Mouse (Mus musculus) heart, embryonic 16.5 days (tissue): ENCODE data around the gene Olfr92. TPM values are rescaled to one million over a fixed set of nuclear protein-coding genes. Genes with fewer than 3 reads are reported as not detected.
A peak's percentile ranks its signal among the peaks of the same experiment; 100 is the strongest.

ENCODE experiments used
- ATAC-seq: fragments of 200-750 bp; cut with Nextera tagmentation; replicated peaks from 2 replicates; pipeline ENCODE4 v1.8.0; 2017; ENCODE audit warnings: moderate number of reproducible peaks; ENCODE audit not compliant: insufficient read depth, low FRiP score; ENCODE audit errors: extremely low read depth
- H3K27ac ChIP-seq: fragments of 300-500 bp; sonication (generic); 2 replicates; pipeline ENCODE4 v1.5.1; 2014; ENCODE audit warnings: mild to moderate bottlenecking, low read length, control low read depth, moderate library complexity
- H3K27me3 ChIP-seq: fragments of 300-500 bp; sonication (generic); 2 replicates; pipeline ENCODE4 v1.6.1; 2014; ENCODE audit warnings: low read length, mixed read lengths; ENCODE audit not compliant: control insufficient read depth, insufficient read depth
- H3K36me3 ChIP-seq: fragments of 300-500 bp; sonication (generic); 2 replicates; pipeline ENCODE4 v1.6.1; 2014; ENCODE audit not compliant: control insufficient read depth, insufficient read depth
- H3K4me1 ChIP-seq: fragments of 300-500 bp; sonication (generic); 2 replicates; pipeline ENCODE4 v1.6.1; 2014; ENCODE audit warnings: low read length, mixed read lengths; ENCODE audit not compliant: control insufficient read depth, insufficient read depth
- H3K4me2 ChIP-seq: fragments of 300-500 bp; sonication (generic); 2 replicates; pipeline ENCODE4 v1.6.1; 2014; ENCODE audit warnings: low read depth, mild to moderate bottlenecking, control low read depth, low read length
- H3K4me3 ChIP-seq: fragments of 300-500 bp; sonication (generic); 2 replicates; pipeline ENCODE4 v1.5.1; 2014; ENCODE audit warnings: mild to moderate bottlenecking, control low read depth, low read length
- H3K9ac ChIP-seq: fragments of 300-500 bp; sonication (generic); 2 replicates; pipeline ENCODE4 v1.6.1; 2014; ENCODE audit warnings: low read length, control low read depth
- H3K9me3 ChIP-seq: fragments of 300-500 bp; sonication (generic); replicated peaks from 2 replicates; pipeline ENCODE4 v1.6.1; 2016; ENCODE audit warnings: low read length; ENCODE audit not compliant: control insufficient read depth
- whole genome bisulfite sequencing: fragments of 180-500 bp; shearing (Covaris S2); extraction: QIAGEN DNeasy Blood & Tissue Kit; methylation state at CpG from one replicate; pipeline ENCODE4 v1.1.7; 2014; 5-methylcytosine and 5-hydroxymethylcytosine counted together
- polyA plus RNA-seq: library from polyadenylated mRNA; unstranded; fragments of >200 nt; fragmentation: Nextera tagmentation; extraction: Ambion mirVana; gene quantifications from 2 replicates; pipeline ENCODE4 v1.2.1, GENCODE M21; 2015

Gene Olfr92
- polyA plus RNA-seq, 1 experiment from 2014 or later, result not detected

DNA sequence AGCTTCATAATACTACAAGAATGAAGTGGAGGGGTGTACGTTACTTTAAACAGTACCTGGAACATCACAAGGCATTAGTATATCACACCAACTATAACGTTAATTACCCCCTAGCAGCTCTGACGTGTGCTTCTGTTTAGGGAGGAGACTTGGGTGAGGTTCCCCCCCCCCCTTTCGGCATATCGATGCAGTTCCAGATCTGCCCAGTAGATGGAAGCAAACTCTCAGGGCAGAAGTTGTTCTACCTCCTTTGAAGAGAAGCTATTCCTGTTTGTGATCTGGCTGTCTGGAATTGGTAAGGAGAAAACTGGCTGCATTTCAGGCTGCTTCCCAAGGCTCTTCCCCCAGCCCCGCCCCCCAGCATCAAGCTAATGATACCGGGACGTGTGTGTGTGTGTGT is 36.6 kb downstream of the Olfr92 start:
- WGBS, result 2% methylated on average over 8 of the region's 8 CpGs

DNA sequence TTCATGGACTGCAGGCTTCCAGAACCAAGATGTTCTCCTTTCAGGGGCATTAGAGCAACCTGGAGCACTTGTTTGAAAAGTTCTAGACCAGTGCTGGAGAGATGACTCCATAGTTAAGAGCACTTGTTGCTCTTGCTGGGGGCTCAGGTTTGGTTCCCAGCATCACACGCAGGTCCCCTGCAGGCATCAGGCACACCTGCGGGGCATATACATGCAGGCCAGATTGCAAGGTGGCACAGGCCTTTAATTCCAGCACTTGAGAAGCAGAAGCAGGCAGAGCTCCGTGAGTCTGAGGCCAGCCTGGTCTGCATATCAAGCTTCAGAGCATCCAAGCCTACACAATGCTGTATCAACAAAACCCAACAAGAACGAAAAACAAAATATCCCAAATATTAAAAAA is 38.2 kb downstream of the Olfr92 start:
- no peaks in the 10 kb centered on the region for H3K27me3 ChIP-seq
- 84% methylated on average over 4 of the region's 4 CpGs for WGBS
- no peak overlapping the region for H3K9ac ChIP-seq
- H3K36me3 ChIP-seq, result no peaks in the 10 kb centered on the region
- H3K9me3 ChIP-seq, result no peaks in the 10 kb centered on the region
- H3K4me1 ChIP-seq, result no peaks in the 10 kb centered on the region
- no peak for ATAC-seq
- no peak overlapping the region for H3K27ac ChIP-seq
- no peak overlapping the region for H3K4me2 ChIP-seq
- H3K4me3 ChIP-seq, result no peak overlapping the region

More for the DNA sequence above, 36.6 kb downstream of the Olfr92 start:
- H3K27ac ChIP-seq, result no peak overlapping the region
- peak; percentile 72; the same call in 1 of the 2 replicates for ATAC-seq
- no peaks in the 10 kb centered on the region; the same call in 1 of the 2 replicates for H3K27me3 ChIP-seq
- H3K36me3 ChIP-seq, result no peaks in the 10 kb centered on the region
- H3K9me3 ChIP-seq, result no peaks in the 10 kb centered on the region
- H3K4me1 ChIP-seq, result no peaks in the 10 kb centered on the region
- H3K4me3 ChIP-seq, result no peak overlapping the region
- no peak overlapping the region for H3K4me2 ChIP-seq
- H3K9ac ChIP-seq, result no peak overlapping the region

DNA sequence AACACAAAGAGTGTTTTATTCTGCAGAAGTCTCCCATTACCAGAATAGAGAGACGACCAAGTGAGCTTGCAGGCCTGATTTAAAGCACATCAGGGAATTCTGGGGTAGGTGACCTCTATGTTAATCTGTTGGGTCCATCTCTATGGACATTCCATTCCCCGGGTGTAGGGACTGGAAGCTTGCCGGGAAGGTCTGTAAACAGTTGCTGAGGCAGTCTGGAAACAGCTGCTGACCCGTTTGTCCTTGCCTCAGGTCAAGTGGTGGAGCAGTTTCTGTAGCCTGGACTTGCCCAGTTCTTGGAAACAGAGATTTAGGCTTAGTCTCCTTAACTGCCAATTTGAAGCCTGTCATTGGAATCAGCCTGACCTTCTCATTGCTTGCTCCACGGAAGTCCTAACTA is 39.8 kb downstream of the Olfr92 start:
- no peaks in the 10 kb centered on the region for H3K36me3 ChIP-seq
- H3K4me3 ChIP-seq, result no peak overlapping the region
- H3K4me2 ChIP-seq, result no peak overlapping the region
- H3K9ac ChIP-seq, result no peak overlapping the region
- H3K27me3 ChIP-seq, result no peaks in the 10 kb centered on the region
- no peak for ATAC-seq
- no peaks in the 10 kb centered on the region for H3K4me1 ChIP-seq
- H3K27ac ChIP-seq, result no peak overlapping the region
- H3K9me3 ChIP-seq, result no peaks in the 10 kb centered on the region
- WGBS, result 14% methylated on average over 5 of the region's 5 CpGs

DNA sequence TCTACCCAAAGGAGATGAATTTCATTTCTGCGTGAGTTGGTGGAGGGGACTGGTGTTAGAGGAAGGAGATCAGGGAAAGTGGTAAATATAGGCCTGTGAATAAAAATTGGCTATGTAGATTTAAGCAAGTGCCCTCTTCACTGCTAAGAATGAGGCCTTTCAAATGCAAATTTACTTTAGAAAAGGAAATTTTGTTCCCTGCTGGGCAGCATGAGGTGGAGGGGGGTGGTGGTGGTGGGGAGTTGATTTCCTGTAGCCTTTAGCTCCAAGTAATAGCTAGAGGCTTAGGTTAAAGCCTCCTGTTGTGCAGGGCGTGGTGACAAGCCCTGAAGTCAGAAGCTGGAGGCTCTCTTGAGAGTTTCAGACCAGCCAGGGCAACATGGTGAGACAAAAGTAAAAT is 40.9 kb downstream of the Olfr92 start:
- Histone ChIP-seq H3K4me1 (no peaks in the 10 kb centered on the region), H3K9ac (no peak overlapping the region), H3K27ac (no peak overlapping the region), H3K4me3 (no peak overlapping the region), H3K4me2 (no peak overlapping the region), H3K27me3 (no peaks in the 10 kb centered on the region), H3K9me3 (no peaks in the 10 kb centered on the region), H3K36me3 (peaks cover 4% of the 10 kb centered on the region)
- no peak for ATAC-seq
- WGBS, result 61% methylated on average over 2 of the region's 2 CpGs

DNA sequence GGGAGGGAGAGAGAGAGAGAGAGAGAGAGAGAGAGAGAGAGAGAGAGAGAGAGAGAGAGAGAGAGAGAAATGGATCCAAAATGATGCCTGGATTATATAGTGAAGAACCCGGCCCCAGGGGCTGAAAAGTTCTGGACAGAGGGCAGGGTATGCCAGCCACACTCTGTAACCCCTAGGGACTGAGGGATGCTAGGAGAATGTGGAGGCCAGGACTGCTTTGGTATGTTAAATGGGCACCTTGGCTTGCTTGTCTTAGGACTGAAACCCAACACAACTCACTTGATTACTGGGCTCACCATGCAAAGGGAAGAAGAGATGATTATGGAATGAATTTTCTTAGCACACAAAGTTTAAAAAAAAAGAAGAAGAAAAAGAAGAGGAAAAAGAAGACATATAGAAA is 41.7 kb downstream of the Olfr92 start:
- Histone ChIP-seq H3K4me2 (no peak overlapping the region), H3K9me3 (no peaks in the 10 kb centered on the region), H3K36me3 (peaks cover 4% of the 10 kb centered on the region), H3K27ac (no peak overlapping the region), H3K9ac (no peak overlapping the region), H3K4me1 (no peaks in the 10 kb centered on the region), H3K27me3 (no peaks in the 10 kb centered on the region), H3K4me3 (no peak overlapping the region)
- 63% methylated on average over 1 of the region's 1 CpGs for WGBS
- no peak for ATAC-seq

- Histone ChIP-seq H3K4me2 (no peak overlapping the region), H3K27me3 (no peaks in the 10 kb centered on the region), H3K4me3 (no peak overlapping the region), H3K9ac (no peak overlapping the region), H3K4me1 (no peaks in the 10 kb centered on the region), H3K36me3 (peaks cover 9% of the 10 kb centered on the region), H3K27ac (no peak overlapping the region), H3K9me3 (no peaks in the 10 kb centered on the region)
- 63% methylated on average over 2 of the region's 2 CpGs for WGBS
- ATAC-seq, result no peak
These were observed 44.1 kb downstream of the Olfr92 start for GRCm38 (mm10) chr17:37075766-37076165.

DNA sequence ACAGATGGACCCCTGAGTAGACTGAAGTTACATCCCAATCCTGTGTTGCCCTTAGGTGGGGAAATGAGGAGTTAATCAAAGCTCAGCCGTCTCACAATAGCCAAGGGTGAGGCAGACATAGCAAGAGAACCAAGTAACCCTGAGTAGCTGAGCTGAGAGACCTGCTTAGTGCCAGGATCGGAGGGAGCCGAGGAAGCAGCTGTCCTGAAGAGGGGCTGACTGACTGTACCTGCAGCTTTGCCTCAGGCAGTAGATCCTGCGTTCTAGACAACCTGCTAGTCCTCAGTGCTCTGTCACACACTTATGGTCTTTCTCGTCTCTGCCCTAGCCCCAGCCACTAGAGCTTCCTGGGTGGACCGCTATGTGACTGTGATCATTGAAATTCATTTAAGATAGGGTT is 44.7 kb downstream of the Olfr92 start:
- no peak overlapping the region for H3K4me3 ChIP-seq
- H3K4me2 ChIP-seq, result no peak overlapping the region
- WGBS, result 83% methylated on average over 6 of the region's 6 CpGs
- H3K36me3 ChIP-seq, result peaks cover 11% of the 10 kb centered on the region
- H3K27me3 ChIP-seq, result no peaks in the 10 kb centered on the region
- H3K9ac ChIP-seq, result no peak overlapping the region
- no peaks in the 10 kb centered on the region for H3K9me3 ChIP-seq
- no peak overlapping the region for H3K27ac ChIP-seq
- H3K4me1 ChIP-seq, result no peaks in the 10 kb centered on the region
- ATAC-seq, result no peak

DNA sequence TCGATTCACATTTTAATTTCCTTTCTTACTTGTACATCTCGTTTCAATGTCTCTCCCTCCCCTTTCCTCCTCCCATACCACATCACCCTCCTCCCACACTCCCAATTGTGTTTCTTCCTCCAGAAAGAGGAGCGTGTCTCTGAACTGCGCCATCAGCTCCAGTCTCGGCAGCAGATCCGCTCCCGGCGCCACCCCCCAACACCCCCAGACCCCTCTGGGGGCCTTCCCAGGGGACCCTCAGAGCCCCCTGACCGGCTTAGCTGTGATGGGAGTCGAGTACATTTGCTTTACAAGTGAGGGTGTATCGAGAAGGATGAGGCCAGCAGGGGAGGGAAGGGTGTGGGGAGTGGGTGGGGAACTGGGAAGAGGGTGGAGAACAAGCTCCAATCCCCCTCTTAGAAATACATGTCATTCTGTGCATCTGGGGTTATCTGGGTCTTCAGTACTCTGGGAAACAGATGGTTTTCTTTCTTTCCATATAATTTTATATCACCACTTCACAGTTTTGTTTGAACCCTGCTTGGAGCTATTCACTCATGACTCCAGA is 47.1 kb downstream of the Olfr92 start:
- Histone ChIP-seq H3K4me3 (no peak overlapping the region), H3K9ac (no peak overlapping the region), H3K4me2 (no peak overlapping the region), H3K4me1 (no peaks in the 10 kb centered on the region), H3K9me3 (no peaks in the 10 kb centered on the region), H3K27me3 (no peaks in the 10 kb centered on the region), H3K36me3 (peaks cover 14% of the 10 kb centered on the region), H3K27ac (no peak overlapping the region)
- ATAC-seq, result no peak
- WGBS, result 66% methylated on average over 11 of the region's 11 CpGs

- Histone ChIP-seq H3K4me2 (no peak overlapping the region), H3K9me3 (no peaks in the 10 kb centered on the region), H3K36me3 (peaks cover 14% of the 10 kb centered on the region), H3K4me1 (no peaks in the 10 kb centered on the region), H3K27me3 (no peaks in the 10 kb centered on the region), H3K4me3 (no peak overlapping the region), H3K27ac (no peak overlapping the region), H3K9ac (no peak overlapping the region)
- 83% methylated on average over 12 of the region's 12 CpGs for WGBS
- ATAC-seq, result no peak
These were observed 47.7 kb downstream of the Olfr92 start for GRCm38 (mm10) chr17:37072080-37072729.
